Mouse (Mus musculus) ES-Bruce4 (cell line): ENCODE measurements around the gene Ganab. TPM values are rescaled to one million over a fixed set of nuclear protein-coding genes. Genes with fewer than 3 reads are reported as not detected.

ENCODE experiments used
- H3K27ac ChIP-seq: 2 replicates; pipeline ENCODE4 v1.5.1; 2012; ENCODE audit warnings: low read length, inconsistent platforms; ENCODE audit not compliant: insufficient read depth
- H3K27me3 ChIP-seq: 2 replicates; pipeline ENCODE4 v1.6.1; 2012; ENCODE audit warnings: mild to moderate bottlenecking, low read length, inconsistent platforms; ENCODE audit not compliant: control insufficient read depth, poor library complexity, insufficient read depth, severe bottlenecking
- H3K36me3 ChIP-seq: 2 replicates; pipeline ENCODE4 v1.6.1; 2012; ENCODE audit warnings: inconsistent platforms, mild to moderate bottlenecking, low read length, moderate library complexity; ENCODE audit not compliant: control insufficient read depth, poor library complexity, insufficient read depth, severe bottlenecking
- H3K4me1 ChIP-seq: one replicate; pipeline ENCODE4 v1.8.1; 2011; ENCODE audit warnings: low read length; ENCODE audit not compliant: control insufficient read depth, insufficient read depth
- H3K4me3 ChIP-seq: 2 replicates; pipeline ENCODE4 v1.5.1; 2011; ENCODE audit warnings: low read depth, mild to moderate bottlenecking, low read length
- H3K9ac ChIP-seq: 2 replicates; pipeline ENCODE4 v1.6.1; 2012; ENCODE audit warnings: low read depth, mild to moderate bottlenecking, inconsistent platforms; ENCODE audit not compliant: poor library complexity, severe bottlenecking
- H3K9me3 ChIP-seq: replicated peaks from 2 replicates; pipeline ENCODE4 v1.6.1; 2012; ENCODE audit warnings: mild to moderate bottlenecking, low read length, inconsistent platforms; ENCODE audit not compliant: control insufficient read depth, poor library complexity, insufficient read depth, severe bottlenecking
- CTCF ChIP-seq: IDR thresholded peaks from one replicate; pipeline ENCODE4 v1.8.1; 2011; ENCODE audit warnings: low read depth, low read length
- EP300 ChIP-seq: IDR thresholded peaks from 2 replicates; pipeline ENCODE4 v1.6.1; 2011; ENCODE audit warnings: low read depth, low read length; ENCODE audit not compliant: insufficient read depth
- POLR2A ChIP-seq: IDR thresholded peaks from one replicate; pipeline ENCODE4 v1.8.1; 2011; ENCODE audit warnings: low read length; ENCODE audit not compliant: insufficient read depth
- polyA plus RNA-seq: library from polyadenylated mRNA; stranded (reverse); fragments of >200 nt; gene quantifications from 2 replicates; pipeline ENCODE4 v1.2.4, GENCODE M21; 2011; ENCODE audit warnings: low read depth; ENCODE audit not compliant: missing spikeins, insufficient read depth, insufficient read length

Gene Ganab
- polyA plus RNA-seq, 1 experiment: 184 TPM

GRCm38 (mm10) chr19:8919684-8920072, 21.8 kb downstream of the Ganab start:
- H3K36me3 ChIP-seq: peaks cover 22% of the 10 kb centered on the region
- H3K9me3 ChIP-seq: no peaks in the 10 kb centered on the region
- peak overlapping the region; percentile 77 for H3K27ac ChIP-seq
- peak overlapping the region; percentile 65 for H3K9ac ChIP-seq
- TF ChIP-seq CTCF (no peak), POLR2A (no peak), EP300 (no peak)
- H3K4me1 ChIP-seq: peaks cover 2% of the 10 kb centered on the region
- no peaks in the 10 kb centered on the region for H3K27me3 ChIP-seq
- 0 out of 2 replicates have a peak overlapping the region, but pooled peaks have one; percentile 30 for H3K4me3 ChIP-seq

DNA sequence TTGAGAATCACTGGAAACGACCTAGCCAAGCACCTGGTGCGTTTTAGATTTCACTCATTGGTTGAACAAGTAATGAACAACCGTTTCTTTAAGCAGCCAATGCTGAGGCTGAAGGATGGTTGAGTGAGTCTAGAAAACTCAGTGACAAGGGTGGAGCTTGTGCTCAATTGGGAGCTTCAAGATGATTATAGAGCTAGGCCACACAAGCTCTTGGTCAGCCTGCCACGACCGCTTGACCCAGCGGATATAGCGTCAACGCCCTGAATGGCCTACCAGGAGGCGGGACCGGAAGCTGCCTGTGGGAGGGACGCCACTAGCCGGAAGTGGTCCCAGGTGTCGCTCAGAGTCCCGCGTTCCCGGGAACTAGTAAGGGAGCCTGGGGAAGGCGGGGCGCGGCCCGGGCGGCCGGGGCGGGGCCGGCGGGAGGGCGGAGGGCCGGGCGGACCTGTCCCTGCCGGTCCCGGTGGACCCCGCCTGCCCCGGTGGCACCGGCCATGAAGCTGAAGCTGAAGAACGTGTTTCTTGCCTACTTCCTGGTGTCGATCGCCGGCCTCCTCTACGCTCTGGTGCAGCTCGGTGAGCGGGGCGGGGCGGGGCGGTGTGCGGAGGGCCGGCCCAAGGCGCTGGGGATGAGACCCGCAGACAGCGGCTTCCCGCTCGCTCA, 22.3 kb downstream of the Ganab start, which contains the start of gene B3gat3:
Gene B3gat3 (plus strand): TSS at position 302 of the 664 bp plus-strand sequence.
- H3K4me1 ChIP-seq: peaks cover 2% of the 10 kb centered on the region
- H3K27me3 ChIP-seq: no peaks in the 10 kb centered on the region
- peak within 1 kb of the TSS; percentile 77 for H3K27ac ChIP-seq
- peak within 1 kb of the TSS; percentile 78 for H3K4me3 ChIP-seq
- H3K9ac ChIP-seq: peak within 1 kb of the TSS; percentile 65
- TF ChIP-seq CTCF (no peak), EP300 (0 out of 2 replicates have a peak, but pooled peaks have one; percentile 15), POLR2A (peak; percentile 80)
- peaks cover 17% of the 10 kb centered on the region for H3K36me3 ChIP-seq
- no peaks in the 10 kb centered on the region for H3K9me3 ChIP-seq

GRCm38 (mm10) chr19:8920836-8921291, 23.0 kb downstream of the Ganab start:
- peak overlapping the region; percentile 78 for H3K4me3 ChIP-seq
- peak overlapping the region; percentile 65 for H3K9ac ChIP-seq
- H3K27ac ChIP-seq: no peak overlapping the region
- TF ChIP-seq POLR2A: no peak
- no peak for TF ChIP-seq CTCF
- no peak for TF ChIP-seq EP300
- H3K27me3 ChIP-seq: no peaks in the 10 kb centered on the region
- H3K36me3 ChIP-seq: peaks cover 10% of the 10 kb centered on the region
- H3K4me1 ChIP-seq: peaks cover 2% of the 10 kb centered on the region
- no peaks in the 10 kb centered on the region for H3K9me3 ChIP-seq

GRCm38 (mm10) chr19:8921741-8922140, 23.9 kb downstream of the Ganab start:
- TF ChIP-seq POLR2A: no peak
- no peak for TF ChIP-seq EP300
- TF ChIP-seq CTCF: no peak
- Histone ChIP-seq H3K27ac (no peak overlapping the region), H3K9ac (no peak overlapping the region), H3K27me3 (no peaks in the 10 kb centered on the region), H3K9me3 (no peaks in the 10 kb centered on the region), H3K36me3 (peaks cover 4% of the 10 kb centered on the region; the same call in 1 of the 2 replicates), H3K4me1 (peaks cover 2% of the 10 kb centered on the region), H3K4me3 (no peak overlapping the region)

DNA sequence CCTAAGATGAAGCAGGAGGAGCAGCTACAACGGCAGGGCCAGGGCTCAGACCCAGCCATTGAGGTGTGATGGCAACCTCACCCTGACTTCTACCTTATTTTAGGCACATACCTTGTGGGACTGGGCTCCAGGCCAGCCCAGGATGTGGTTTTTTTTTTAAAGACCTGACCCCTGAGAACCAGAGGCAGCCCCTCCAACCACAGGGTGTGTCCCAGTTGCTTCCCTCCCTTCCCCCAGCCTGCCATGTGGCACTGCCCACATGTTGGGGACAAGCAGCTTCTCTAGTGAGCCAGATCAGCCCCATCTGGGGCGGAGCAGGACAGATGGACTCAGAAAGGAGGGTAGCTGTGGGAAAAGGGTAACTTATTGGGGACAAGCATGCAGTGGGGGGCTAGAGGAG, 28.9 kb downstream of the Ganab start:
- Histone ChIP-seq H3K9me3 (no peaks in the 10 kb centered on the region), H3K27me3 (no peaks in the 10 kb centered on the region), H3K4me1 (no peaks in the 10 kb centered on the region), H3K4me3 (no peak overlapping the region), H3K36me3 (peaks cover 3% of the 10 kb centered on the region; the same call in 1 of the 2 replicates), H3K27ac (no peak overlapping the region), H3K9ac (no peak overlapping the region)
- TF ChIP-seq POLR2A (no peak), EP300 (no peak), CTCF (no peak)

- Histone ChIP-seq H3K27me3 (no peaks in the 10 kb centered on the region), H3K27ac (no peak overlapping the region), H3K9ac (no peak overlapping the region), H3K36me3 (no peaks in the 10 kb centered on the region), H3K4me1 (no peaks in the 10 kb centered on the region), H3K4me3 (no peak overlapping the region), H3K9me3 (no peaks in the 10 kb centered on the region)
- TF ChIP-seq CTCF: no peak
- TF ChIP-seq POLR2A: no peak
- TF ChIP-seq EP300: no peak
Observed at GRCm38 (mm10) chr19:8927891-8928525, 30.1 kb downstream of the Ganab start.
